Mouse (Mus musculus) retina, adult 2 months (tissue): ENCODE data around the gene Gpx6.

Experiments
- DNase-seq: peaks from one replicate; pipeline ENCODE4 v3.0.0-alpha.2; 2012; ENCODE audit warnings: low read depth, low spot score

Gene Gpx6

GRCm38 (mm10) chr13:21311926-21312325, at the start of gene Gpx6:
TSS of gene Gpx6 (plus strand) at chr13:21312125.
- DNase-seq: no peak

- no peak for DNase-seq
Observed at GRCm38 (mm10) chr13:21262787-21263461, 49.0 kb upstream of the Gpx6 start.

- no peak for DNase-seq
Observed at GRCm38 (mm10) chr13:21263910-21264309, 48.0 kb upstream of the Gpx6 start.

GRCm38 (mm10) chr13:21264366-21264765, 47.6 kb upstream of the Gpx6 start:
- DNase-seq: no peak

GRCm38 (mm10) chr13:21265736-21266135, 46.2 kb upstream of the Gpx6 start:
- no peak for DNase-seq

- DNase-seq: no peak
Observed at GRCm38 (mm10) chr13:21267541-21267940, 44.4 kb upstream of the Gpx6 start.

- DNase-seq: no peak
Observed at GRCm38 (mm10) chr13:21268262-21268661, 43.7 kb upstream of the Gpx6 start.

GRCm38 (mm10) chr13:21275021-21275814, 36.7 kb upstream of the Gpx6 start:
- DNase-seq: no peak

- peak; percentile 50 for DNase-seq
Observed at GRCm38 (mm10) chr13:21275815-21276550, 35.9 kb upstream of the Gpx6 start.

GRCm38 (mm10) chr13:21276551-21276950, 35.4 kb upstream of the Gpx6 start:
- no peak for DNase-seq

- DNase-seq: no peak
Observed at GRCm38 (mm10) chr13:21279076-21279475, 32.8 kb upstream of the Gpx6 start.

- peak; percentile 54 for DNase-seq
Observed at GRCm38 (mm10) chr13:21279559-21279958, 32.4 kb upstream of the Gpx6 start.

GRCm38 (mm10) chr13:21292631-21293030, 19.3 kb upstream of the Gpx6 start, which contains the start of gene Gpx5:
TSS of gene Gpx5 (minus strand) at chr13:21292731.
- no peak for DNase-seq

- DNase-seq: no peak
Observed at GRCm38 (mm10) chr13:21298557-21298956, 13.4 kb upstream of the Gpx6 start.

GRCm38 (mm10) chr13:21304483-21305066, 7.3 kb upstream of the Gpx6 start:
- DNase-seq: no peak

GRCm38 (mm10) chr13:21309788-21310187, 2.1 kb upstream of the Gpx6 start:
- no peak for DNase-seq

- DNase-seq: no peak
Observed at GRCm38 (mm10) chr13:21312854-21313253, 929 bp downstream of the Gpx6 start.

GRCm38 (mm10) chr13:21313903-21314302, 2.0 kb downstream of the Gpx6 start:
- no peak for DNase-seq

GRCm38 (mm10) chr13:21320262-21320661, 8.3 kb downstream of the Gpx6 start:
- no peak for DNase-seq

- DNase-seq: no peak
Observed at GRCm38 (mm10) chr13:21321890-21322494, 10.1 kb downstream of the Gpx6 start.
